Mouse (Mus musculus) kidney, adult 8-10 months (tissue): ENCODE data around the gene Pigq.

Source experiments
- DNase-seq, 2 experiments: peaks; one replicate each; pipeline ENCODE4 v3.0.0; 2022

Pigq gene

GRCm38 (mm10) chr17:25944366-25945163 is at the start of gene Pigq, which contains the start of gene Nhlrc4:
Gene Pigq (minus strand): TSS chr17:25944936.
Gene Nhlrc4 (minus strand): TSS chr17:25944961.
- DNase-seq: no peak

- no peak for DNase-seq
Observed at GRCm38 (mm10) chr17:25993489-25993888, 48.8 kb upstream of the Pigq start.

DNA sequence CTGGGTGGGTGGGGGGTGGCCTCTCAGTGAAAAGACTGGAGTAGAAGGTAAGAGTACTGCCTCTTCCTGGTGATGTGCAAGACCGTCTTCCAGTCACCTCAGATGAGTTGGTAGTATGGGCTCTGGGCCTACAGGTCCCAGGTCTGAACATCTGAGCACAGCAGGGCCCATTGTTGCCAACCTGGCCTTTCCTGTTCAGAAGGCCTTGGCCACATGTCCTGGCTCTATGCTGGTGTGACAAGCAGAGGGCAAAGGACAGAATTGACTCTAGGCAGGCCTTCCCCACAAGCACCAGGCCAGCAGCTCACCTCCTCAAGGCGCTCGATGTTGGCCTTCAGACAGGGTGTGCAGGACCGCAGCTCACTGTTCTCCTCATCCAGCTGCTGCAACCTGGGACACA is 47.5 kb upstream of the Pigq start:
- DNase-seq: no peak

DNA sequence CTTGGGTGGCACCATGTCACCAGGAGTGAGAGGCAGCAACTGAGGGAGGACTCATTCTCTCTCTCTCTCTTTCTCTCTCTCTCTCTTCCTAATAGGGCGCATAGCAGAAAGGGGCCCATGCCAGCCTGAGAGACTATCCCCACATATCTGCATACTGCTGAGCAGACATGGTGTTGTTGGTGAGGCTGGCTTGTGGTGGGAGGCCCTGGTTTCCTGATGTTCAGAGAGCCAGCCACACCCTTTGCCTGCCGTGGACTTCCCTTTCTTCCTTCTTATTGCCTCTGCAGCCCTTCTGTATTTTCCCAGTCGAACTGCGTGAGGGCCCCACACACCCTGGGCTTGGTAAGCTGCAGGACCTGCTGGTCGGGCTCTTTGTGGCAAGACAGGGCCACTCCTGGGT is 45.6 kb upstream of the Pigq start:
- DNase-seq: no peak

- peak; percentile 93 to 94 for DNase-seq
Observed at GRCm38 (mm10) chr17:25985306-25986294, 40.9 kb upstream of the Pigq start, which contains the start of gene Capn15. Gene Capn15 (minus strand): TSS chr17:25985796.

DNA sequence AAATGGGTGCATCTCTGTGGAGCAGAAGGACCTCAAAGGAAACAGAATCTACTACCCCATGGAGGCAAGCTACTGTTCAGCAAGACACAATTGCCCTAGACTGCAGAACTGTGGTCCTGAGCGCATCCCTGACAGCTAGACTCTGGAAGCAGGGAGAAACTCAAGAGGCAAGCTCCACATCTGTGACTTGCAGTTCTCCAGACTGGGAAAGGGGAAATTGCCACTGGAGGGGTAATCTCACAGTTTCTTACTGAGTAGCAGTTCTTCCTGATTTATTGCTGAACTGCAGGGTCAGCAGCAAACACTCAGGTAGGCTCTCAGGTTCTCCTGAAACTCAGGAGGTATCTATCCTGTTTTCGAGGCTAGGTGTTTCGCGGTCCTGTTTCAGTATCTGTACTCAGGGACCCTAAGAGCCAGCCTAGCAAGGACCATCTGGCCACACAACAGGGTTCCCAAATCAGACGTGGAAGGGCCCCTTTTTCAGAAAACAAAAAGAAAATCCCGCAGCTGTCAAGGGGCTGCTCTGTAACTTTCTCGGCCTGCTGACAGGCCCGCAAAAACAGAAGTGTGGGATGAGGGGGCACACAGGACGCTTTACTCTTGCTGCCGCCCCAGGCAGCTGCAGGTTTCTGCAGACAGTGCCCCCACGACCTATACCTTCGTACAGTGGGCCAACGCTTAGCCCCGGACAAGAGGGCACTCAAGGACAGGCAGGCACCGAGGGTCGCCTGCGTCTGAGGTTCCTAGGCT is 40.0 kb upstream of the Pigq start:
- DNase-seq: no peak

GRCm38 (mm10) chr17:25984066-25984465 is 39.3 kb upstream of the Pigq start:
- DNase-seq: no peak

GRCm38 (mm10) chr17:25982913-25983312 is 38.2 kb upstream of the Pigq start:
- DNase-seq: no peak

DNA sequence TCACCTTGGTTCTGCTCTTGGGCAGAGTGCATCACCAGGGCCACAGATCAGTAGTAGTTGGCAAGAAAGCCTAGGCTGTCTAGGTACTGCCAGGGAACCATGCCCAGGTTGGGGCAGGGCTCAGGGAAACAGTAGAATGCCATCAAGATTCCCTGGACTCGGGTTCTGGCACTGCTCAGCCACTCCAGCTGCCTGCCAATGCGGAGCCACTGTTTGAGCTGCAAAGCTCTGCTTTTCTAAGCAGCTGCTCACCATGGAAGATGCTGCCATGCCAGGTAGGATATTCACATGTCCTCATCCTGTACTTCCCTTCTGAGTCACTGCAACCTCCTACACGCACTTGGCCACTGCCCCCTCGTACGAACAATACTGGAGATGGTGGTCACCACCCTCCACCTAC is 36.1 kb upstream of the Pigq start:
- DNase-seq: peak; percentile 52 to 54

DNA sequence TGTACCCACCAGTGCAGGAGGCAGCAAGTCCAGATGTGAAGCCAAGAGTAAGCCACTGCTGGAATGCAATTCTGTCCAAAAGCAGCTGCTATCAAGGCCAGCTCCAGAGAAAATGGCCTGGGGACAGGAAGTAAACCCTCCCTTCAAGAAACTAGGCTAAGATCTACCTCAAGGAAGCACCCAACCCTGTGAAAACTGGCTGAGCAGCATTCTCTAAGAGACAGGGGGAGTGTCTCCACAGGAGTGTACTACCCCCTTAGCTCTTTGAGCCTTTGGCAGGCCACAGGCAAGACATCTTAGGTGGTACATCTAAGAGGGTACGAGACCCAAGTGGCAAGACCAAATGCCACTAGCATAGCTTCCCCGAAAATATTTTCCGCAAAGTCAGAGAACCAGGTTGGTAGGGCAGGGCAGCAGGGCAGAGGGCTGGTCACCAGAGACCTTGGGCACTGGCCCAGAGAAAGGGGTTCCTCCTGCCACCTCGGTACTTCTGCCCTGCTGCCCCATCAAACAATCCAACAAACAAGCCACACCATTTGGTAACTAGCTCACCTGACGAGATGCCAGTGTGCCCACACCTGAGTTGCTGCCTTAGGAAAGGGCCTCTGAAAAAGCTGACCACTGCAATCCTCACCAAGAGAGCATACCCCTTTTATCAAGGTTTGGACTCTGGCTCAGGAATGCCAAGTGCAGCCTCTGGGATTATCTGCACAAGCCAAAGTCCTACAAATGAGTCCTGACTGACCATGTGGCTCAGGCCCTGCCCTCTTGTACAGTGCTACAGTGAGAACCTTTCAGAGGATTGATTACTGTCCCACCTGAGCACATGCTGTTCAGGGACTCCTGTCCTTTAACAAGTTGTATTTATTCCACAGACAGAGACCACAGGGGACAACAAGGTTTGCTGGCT is 35.3 kb upstream of the Pigq start:
- DNase-seq: peak; percentile 34 to 53

DNA sequence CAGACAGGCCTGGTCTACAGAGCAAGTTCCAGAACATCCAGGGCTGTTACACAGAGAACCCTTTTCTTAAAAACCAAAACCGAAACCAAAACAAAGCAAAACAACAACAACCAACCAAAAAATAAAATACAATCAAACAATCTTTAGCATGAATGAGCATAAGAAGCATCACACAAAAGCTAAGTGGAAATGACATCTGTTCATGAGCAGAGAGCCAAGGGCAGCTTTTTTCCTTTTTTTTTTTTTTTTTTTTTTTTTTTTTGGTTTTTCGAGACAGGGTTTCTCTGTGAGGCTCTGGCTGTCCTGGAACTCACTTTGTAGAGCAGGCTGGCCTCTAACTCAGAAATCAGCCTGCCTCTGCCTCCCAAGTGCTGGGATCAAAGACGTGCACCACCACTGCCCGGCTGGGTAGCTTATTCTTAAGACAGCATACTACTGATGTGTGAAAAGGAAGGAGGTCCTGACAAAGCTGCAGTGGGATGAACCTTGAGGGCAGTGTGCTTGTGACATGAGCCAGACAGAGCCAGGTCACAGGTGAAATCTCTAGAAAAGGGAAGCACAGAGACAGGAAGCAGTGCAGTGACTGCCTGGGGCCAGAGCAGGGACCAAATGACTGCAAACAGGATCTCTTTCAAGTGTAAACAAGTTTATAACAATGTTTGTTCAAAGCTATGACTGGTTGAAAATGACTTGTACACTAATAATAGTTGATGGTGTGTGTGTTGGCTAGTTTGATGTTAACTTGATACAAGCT is 26.4 kb upstream of the Pigq start:
- DNase-seq: no peak

DNA sequence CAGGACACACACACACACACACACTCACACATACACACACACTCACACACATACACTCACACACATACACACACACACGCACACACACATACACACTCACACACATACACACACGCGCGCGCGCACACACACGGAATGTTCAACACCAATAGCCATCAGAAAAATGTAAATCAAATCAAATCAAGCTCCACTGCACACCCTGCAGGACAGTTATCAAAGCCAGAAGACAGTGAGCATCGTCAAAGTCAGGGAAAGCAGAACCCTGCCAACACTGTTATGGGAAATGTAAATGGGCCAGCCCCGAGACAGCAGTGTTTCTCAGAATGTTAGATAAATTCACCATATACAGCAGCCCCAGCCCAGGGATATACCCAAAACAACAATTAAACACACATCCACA is 25.7 kb upstream of the Pigq start:
- DNase-seq: no peak

DNA sequence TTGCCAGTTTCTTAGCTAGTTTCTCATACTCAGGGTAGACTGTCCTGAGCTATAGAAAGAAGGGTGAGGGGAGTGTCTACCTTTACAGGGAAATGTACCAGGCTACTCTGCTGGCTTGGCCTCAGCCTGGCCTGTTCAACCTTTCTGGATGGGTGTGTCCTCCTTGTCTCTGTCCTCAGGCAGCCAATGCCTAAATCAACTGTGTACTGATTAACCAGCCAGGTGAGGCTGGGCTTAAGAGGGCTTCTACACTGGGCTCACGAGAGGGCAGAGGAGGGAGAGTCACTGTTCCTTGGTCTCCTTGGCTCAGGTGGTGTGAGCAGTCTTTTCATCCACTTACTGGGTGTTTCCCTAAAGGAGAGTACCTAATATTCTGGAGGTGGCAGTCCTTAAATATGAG is 23.4 kb upstream of the Pigq start:
- DNase-seq: peak; percentile 66 to 82

GRCm38 (mm10) chr17:25967652-25968051 is 22.9 kb upstream of the Pigq start:
- no peak for DNase-seq

DNA sequence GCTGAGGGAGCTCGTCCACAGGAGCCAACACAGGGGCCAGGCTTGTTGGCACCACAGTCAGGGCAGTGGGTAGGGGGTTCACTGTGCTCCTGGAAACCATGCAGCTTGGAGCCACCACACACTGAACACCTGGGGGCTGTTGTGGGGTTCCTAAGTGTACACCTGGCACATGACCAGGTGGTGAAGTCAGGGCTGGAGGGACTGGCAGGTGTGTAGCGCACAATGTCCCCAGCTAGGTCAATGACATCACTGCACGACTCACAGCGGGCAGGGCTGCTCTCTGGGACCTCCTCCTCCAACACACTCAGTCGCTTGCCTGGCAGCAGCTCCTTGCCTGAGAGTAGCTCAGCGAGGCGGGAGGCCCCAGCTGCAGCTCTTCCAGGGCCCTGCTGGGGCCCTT is 19.5 kb upstream of the Pigq start:
- no peak for DNase-seq

DNA sequence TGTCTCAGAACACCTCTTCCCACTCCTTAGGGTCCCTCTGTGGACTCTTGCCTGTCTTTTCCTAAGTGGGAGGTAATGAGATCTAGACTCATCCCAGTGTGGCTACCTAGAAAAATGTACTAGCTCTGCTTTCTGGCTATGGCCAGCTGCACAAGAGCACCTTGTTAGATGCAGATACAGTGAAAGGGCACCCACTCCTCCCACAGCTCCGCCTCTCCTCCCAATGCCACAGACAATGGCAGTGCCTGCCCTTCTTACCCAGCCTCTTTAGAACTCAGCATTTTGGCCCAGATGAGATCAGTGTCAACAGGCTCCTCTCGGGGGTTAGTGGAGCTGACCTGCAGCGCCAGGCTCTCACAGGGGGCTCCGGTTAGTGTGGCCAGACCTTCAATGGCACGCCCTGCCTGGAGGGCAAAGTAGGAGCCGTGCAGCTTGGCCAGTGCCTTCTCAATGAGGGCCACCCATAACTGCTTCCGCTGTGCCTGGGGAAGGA is 17.7 kb upstream of the Pigq start:
- DNase-seq: no peak

- no peak for DNase-seq
Observed at GRCm38 (mm10) chr17:25961566-25961965, 16.8 kb upstream of the Pigq start.

GRCm38 (mm10) chr17:25959630-25960467 is 15.1 kb upstream of the Pigq start:
- no peak for DNase-seq

DNA sequence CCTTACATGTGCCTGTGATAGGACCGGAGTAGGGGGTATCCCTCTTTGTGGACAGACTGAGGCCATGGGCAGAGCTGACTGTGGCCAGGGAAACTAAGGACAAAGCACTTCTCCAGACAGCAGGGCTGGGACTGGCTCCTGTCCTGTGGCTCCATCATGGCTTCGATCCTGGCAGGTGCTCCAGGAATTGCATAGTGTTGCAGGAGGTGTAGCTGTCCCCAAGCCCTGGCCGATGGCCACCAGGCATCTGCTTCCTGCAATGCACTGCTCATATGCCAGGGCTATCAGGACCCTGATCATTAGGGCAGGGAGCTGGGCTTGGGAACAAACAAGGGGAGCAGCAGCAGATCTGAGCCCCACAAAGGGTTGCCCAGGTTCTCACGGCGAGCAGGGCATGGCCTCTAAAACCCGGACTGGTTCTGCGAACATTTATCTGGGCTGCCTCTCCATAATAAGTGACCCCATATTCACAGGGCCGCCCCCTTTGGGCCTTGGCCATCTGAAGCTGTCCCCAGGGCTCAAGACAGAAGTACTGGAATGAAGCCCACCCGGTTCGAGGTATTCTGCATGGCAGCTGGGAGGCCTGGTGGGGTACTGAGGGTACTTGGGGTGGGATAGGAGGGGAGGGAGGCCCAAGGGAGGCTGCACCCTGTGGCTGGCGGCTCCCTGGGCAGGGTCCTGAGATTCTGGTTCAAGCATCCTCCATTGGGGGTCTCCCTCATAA is 14.2 kb upstream of the Pigq start:
- DNase-seq: no peak
